19 mouse cellular contexts compared by ENCODE assay signal in genomic region chr7:127031244-127031643, GRCm38 (mm10). TPM values are rescaled to one million over a fixed set of nuclear protein-coding genes. Genes with fewer than 3 reads are reported as not detected.
DNase-seq lines count a peak whose midpoint lies in the region; ATAC-seq and TF ChIP-seq lines count a peak whose summit lies in the region.
"Had no signal": no experiment of that assay in that cellular context is flagged by ENCODE, and none has a peak within 500 bp of the region (broad histone marks: within the 10 kb centered on the region; RNA-seq: fewer than 3 reads in every experiment).

No protein-coding gene starts in this region.

- peaks cover 8% of the 10 kb centered on the region for H3K4me1 ChIP-seq in hindbrain, embryonic 16.5 days (ENCODE audit: control insufficient read depth, insufficient read depth, low read depth, low read length)
- peaks cover 8% of the 10 kb centered on the region; the same call in 1 of the 2 replicates for H3K4me1 ChIP-seq in hindbrain, postnatal 0 days (ENCODE audit: insufficient read depth, low read length)

- H3K27ac ChIP-seq in hindbrain, embryonic 16.5 days (ENCODE audit: low read depth, low read length): 0 out of 2 replicates have a peak overlapping the region, but pooled peaks have one; percentile 17
- no peak overlapping the region for H3K27ac ChIP-seq in hindbrain, postnatal 0 days
- H3K27ac ChIP-seq: forebrain, embryonic 10.5 days; hindbrain, embryonic 13.5 days; limb, embryonic 15.5 days had no signal

- no peak overlapping the region for H3K4me3 ChIP-seq in hindbrain, embryonic 16.5 days (ENCODE audit: low read length)
- no peak overlapping the region for H3K4me3 ChIP-seq in hindbrain, postnatal 0 days (ENCODE audit: low read length)
- H3K4me3 ChIP-seq: forebrain, embryonic 10.5 days; hindbrain, embryonic 13.5 days; limb, embryonic 15.5 days had no signal

- H3K4me2 ChIP-seq in hindbrain, embryonic 16.5 days (ENCODE audit: low read length): no peak overlapping the region
- no peak overlapping the region for H3K4me2 ChIP-seq in hindbrain, postnatal 0 days (ENCODE audit: low read depth, low read length)
- H3K4me2 ChIP-seq: hindbrain, embryonic 13.5 days; limb, embryonic 15.5 days had no signal

- H3K27me3 ChIP-seq in hindbrain, embryonic 16.5 days (replicated peaks; ENCODE audit: control insufficient read depth, insufficient read depth, low read length): no peaks in the 10 kb centered on the region
- H3K27me3 ChIP-seq in hindbrain, postnatal 0 days (ENCODE audit: insufficient read depth, low read length): no peaks in the 10 kb centered on the region
- H3K27me3 ChIP-seq: hindbrain, embryonic 13.5 days; limb, embryonic 15.5 days had no signal

- no peak overlapping the region for H3K9ac ChIP-seq in hindbrain, embryonic 16.5 days (ENCODE audit: low read depth, low read length)
- no peak overlapping the region for H3K9ac ChIP-seq in hindbrain, postnatal 0 days (replicated peaks; ENCODE audit: low read length)
- H3K9ac ChIP-seq: hindbrain, embryonic 13.5 days; limb, embryonic 15.5 days had no signal

- no peak for ATAC-seq in hindbrain, embryonic 16.5 days
- ATAC-seq in hindbrain, postnatal 0 days: no peak
- ATAC-seq in inflammation-experienced regulatory T-cells, adult 6 months: peak; percentile 48

- no peaks in the 10 kb centered on the region for H3K9me3 ChIP-seq in hindbrain, embryonic 16.5 days (ENCODE audit: control insufficient read depth, low read length)
- no peaks in the 10 kb centered on the region for H3K9me3 ChIP-seq in hindbrain, postnatal 0 days (ENCODE audit: low read length)
- H3K9me3 ChIP-seq: forebrain, embryonic 10.5 days; G1E; hindbrain, embryonic 13.5 days; limb, embryonic 15.5 days had no signal

- no peak for DNase-seq in hindbrain, postnatal 0 days (ENCODE audit: low spot score)
- DNase-seq in CD4-positive helper T cell, adult 2 months (ENCODE audit: low read depth, low spot score): peak; percentile 49
- DNase-seq in ES-CJ7 (ENCODE audit: low read depth, low spot score): peak; percentile 66
- no peak for DNase-seq in embryo, embryonic 11 days
- no peak for DNase-seq in urinary bladder, adult 2 months (ENCODE audit: low spot score)
- DNase-seq: heart, adult 18-20 months; heart, postnatal 10 days; kidney, adult 18-20 months; kidney, postnatal 36 days; lung, postnatal 14 days; midbrain, embryonic 14.5 days; right cerebral cortex, postnatal 25 days; thymus, postnatal 4 days had no signal

- 90% methylated on average over 1 of the region's 1 CpGs for WGBS in hindbrain, embryonic 16.5 days
- WGBS in hindbrain, postnatal 0 days: 77% methylated on average over 1 of the region's 1 CpGs

- TF ChIP-seq CTCF in hindbrain, postnatal 0 days (IDR thresholded peaks at IDR 0.05; ENCODE audit: low read depth): no peak

- no peaks in the 10 kb centered on the region for H3K36me3 ChIP-seq in hindbrain, embryonic 16.5 days (ENCODE audit: control insufficient read depth, insufficient read depth, low read length)
- H3K36me3 ChIP-seq in hindbrain, postnatal 0 days (ENCODE audit: insufficient read depth, low read length): no peaks in the 10 kb centered on the region

RNA-seq across cellular contexts. Expression of gene Maz, which starts 4.4 kb away (rescaled TPM):
- polyA plus RNA-seq in hindbrain, embryonic 16.5 days (2015; fragmentation: Nextera tagmentation; extraction: Ambion mirVana): 53.9 and 55.0 TPM in 2 replicates
- 222 and 237 TPM in 2 replicates for total RNA-seq in hindbrain, postnatal 0 days (2014; rRNA removed)
- polyA plus RNA-seq in hindbrain, postnatal 0 days (2015; fragmentation: Nextera tagmentation; extraction: Ambion mirVana): 69.3 and 70.5 TPM in 2 replicates
- polyA plus RNA-seq in inflammation-experienced regulatory T-cells, adult 6 months (2017; shearing (Covaris generic)): 10 to 100 TPM; 18.6 to 22.4 (median 21.4) TPM
- 72.0 and 72.5 TPM in 2 replicates for polyA plus RNA-seq in urinary bladder, adult 2 months (2012; rRNA removed)

RNA-seq across cellular contexts. Expression of gene Prrt2, which starts 10.2 kb away (rescaled TPM):
- 71.4 and 84.6 TPM in 2 replicates for polyA plus RNA-seq in hindbrain, embryonic 16.5 days (2015; fragmentation: Nextera tagmentation; extraction: Ambion mirVana)
- 138 and 144 TPM in 2 replicates for total RNA-seq in hindbrain, postnatal 0 days (2014; rRNA removed)
- 79.0 and 99.9 TPM in 2 replicates for polyA plus RNA-seq in hindbrain, postnatal 0 days (2015; fragmentation: Nextera tagmentation; extraction: Ambion mirVana)
- polyA plus RNA-seq in inflammation-experienced regulatory T-cells, adult 6 months (2017; shearing (Covaris generic)): 1 to 10 TPM in 1 of 3 experiments, under 1 TPM in 1, not detected in 1; 0.97 to 1.1 TPM
- 9.7 and 10.2 TPM in 2 replicates for polyA plus RNA-seq in urinary bladder, adult 2 months (2012; rRNA removed)

RNA-seq across cellular contexts. Expression of gene Gm42742, which starts 10.3 kb away (rescaled TPM):
- 47.5 and 81.5 TPM in 2 replicates for polyA plus RNA-seq in hindbrain, embryonic 16.5 days (2015; fragmentation: Nextera tagmentation; extraction: Ambion mirVana)
- total RNA-seq in hindbrain, postnatal 0 days (2014; rRNA removed): 7.1 and 40.2 TPM in 2 replicates
- polyA plus RNA-seq in hindbrain, postnatal 0 days (2015; fragmentation: Nextera tagmentation; extraction: Ambion mirVana): 47.7 and 60.2 TPM in 2 replicates
- 10 to 100 TPM; 42.5 to 62.2 (median 46.4) TPM for polyA plus RNA-seq in inflammation-experienced regulatory T-cells, adult 6 months (2017; shearing (Covaris generic))
- polyA plus RNA-seq in urinary bladder, adult 2 months (2012; rRNA removed): 66.3 and 76.5 TPM in 2 replicates

RNA-seq across cellular contexts. Expression of gene Kif22, which starts 11.0 kb away (rescaled TPM):
- polyA plus RNA-seq in hindbrain, embryonic 16.5 days (2015; fragmentation: Nextera tagmentation; extraction: Ambion mirVana): 22.2 and 29.8 TPM in 2 replicates
- 8.1 and 9.1 TPM in 2 replicates for total RNA-seq in hindbrain, postnatal 0 days (2014; rRNA removed)
- 24.5 and 29.3 TPM in 2 replicates for polyA plus RNA-seq in hindbrain, postnatal 0 days (2015; fragmentation: Nextera tagmentation; extraction: Ambion mirVana)
- 10 to 100 TPM; 11.7 to 94.2 (median 13.8) TPM for polyA plus RNA-seq in inflammation-experienced regulatory T-cells, adult 6 months (2017; shearing (Covaris generic))
- 2.3 and 2.7 TPM in 2 replicates for polyA plus RNA-seq in urinary bladder, adult 2 months (2012; rRNA removed)

RNA-seq across cellular contexts. Expression of gene Pagr1a, which starts 14.1 kb away (rescaled TPM):
- polyA plus RNA-seq in hindbrain, embryonic 16.5 days (2015; fragmentation: Nextera tagmentation; extraction: Ambion mirVana): 26.9 and 55.8 TPM in 2 replicates
- 11.1 and 30.3 TPM in 2 replicates for total RNA-seq in hindbrain, postnatal 0 days (2014; rRNA removed)
- 31.2 and 48.6 TPM in 2 replicates for polyA plus RNA-seq in hindbrain, postnatal 0 days (2015; fragmentation: Nextera tagmentation; extraction: Ambion mirVana)
- 10 to 100 TPM; 34.7 to 44.5 (median 42.6) TPM for polyA plus RNA-seq in inflammation-experienced regulatory T-cells, adult 6 months (2017; shearing (Covaris generic))
- 16.4 and 18.2 TPM in 2 replicates for polyA plus RNA-seq in urinary bladder, adult 2 months (2012; rRNA removed)

Comparison
In these comparisons a context has a peak if more than half of its experiments do, and no peak if none do; other contexts are left out.
1. DNase-seq: peak in CD4-positive helper T cell, adult 2 months (single experiment) and ES-CJ7 (single experiment); none in hindbrain, postnatal 0 days (single experiment), embryo, embryonic 11 days (single experiment) and urinary bladder, adult 2 months (single experiment).